ENCODE assay signal across 9 mouse cellular contexts in genomic region chr12:91685674-91686290, GRCm38 (mm10).
DNase-seq lines count a peak whose midpoint lies in the region; ATAC-seq and TF ChIP-seq lines count a peak whose summit lies in the region.
"Had no signal": no experiment of that assay in that cellular context is flagged by ENCODE, and none has a peak within 500 bp of the region (broad histone marks: within the 10 kb centered on the region; RNA-seq: fewer than 3 reads in every experiment).

No protein-coding gene starts in this region.

- H3K9me3 ChIP-seq in kidney, embryonic 16.5 days (ENCODE audit: low read length): no peaks in the 10 kb centered on the region
- H3K9me3 ChIP-seq in forebrain, embryonic 12.5 days: no peaks in the 10 kb centered on the region
- H3K9me3 ChIP-seq in stomach, embryonic 15.5 days: no peaks in the 10 kb centered on the region

- no peaks in the 10 kb centered on the region for H3K27me3 ChIP-seq in kidney, embryonic 16.5 days (ENCODE audit: insufficient read depth, low read length)
- no peaks in the 10 kb centered on the region for H3K27me3 ChIP-seq in kidney, adult 2 months (replicated peaks; ENCODE audit: control insufficient read depth, insufficient read depth, low read length)
- no peaks in the 10 kb centered on the region for H3K27me3 ChIP-seq in forebrain, embryonic 12.5 days
- H3K27me3 ChIP-seq in stomach, embryonic 15.5 days (replicated peaks): no peaks in the 10 kb centered on the region

- peak overlapping the region; percentile 21 for H3K4me3 ChIP-seq in kidney, embryonic 16.5 days (ENCODE audit: low read length)
- no peak overlapping the region for H3K4me3 ChIP-seq in kidney, adult 2 months (ENCODE audit: insufficient read depth, low read depth, low read length)
- H3K4me3 ChIP-seq in forebrain, embryonic 12.5 days (replicated peaks): peak overlapping the region; percentile 28
- no peak overlapping the region for H3K4me3 ChIP-seq in lung, adult 2 months (replicated peaks; ENCODE audit: extremely low read depth, low read depth, low read length)
- peak overlapping the region; percentile 29 for H3K4me3 ChIP-seq in stomach, embryonic 15.5 days (replicated peaks)
- H3K4me3 ChIP-seq: erythroblast, embryonic 14.5 days had no signal

- H3K36me3 ChIP-seq in kidney, embryonic 16.5 days (ENCODE audit: insufficient read depth, low read length): no peaks in the 10 kb centered on the region
- H3K36me3 ChIP-seq in kidney, adult 2 months (ENCODE audit: control insufficient read depth, insufficient read depth, low read length): no peaks in the 10 kb centered on the region
- no peaks in the 10 kb centered on the region for H3K36me3 ChIP-seq in forebrain, embryonic 12.5 days (replicated peaks)
- no peaks in the 10 kb centered on the region for H3K36me3 ChIP-seq in stomach, embryonic 15.5 days

- peak; percentile 88 for ATAC-seq in kidney, embryonic 16.5 days (ENCODE audit: low FRiP score, low TSS enrichment)
- peak; percentile 27; the same call in 1 of the 2 replicates for ATAC-seq in forebrain, embryonic 12.5 days (ENCODE audit: low FRiP score)
- peak; percentile 83 for ATAC-seq in stomach, embryonic 15.5 days (ENCODE audit: insufficient read depth, low FRiP score, low read depth)
- no peak for ATAC-seq in erythroblast, adult 5-6 weeks (replicated peaks; ENCODE audit: low FRiP score, poor library complexity, severe bottlenecking)

- 0 out of 2 replicates have a peak overlapping the region, but pooled peaks have one; percentile 5 for H3K27ac ChIP-seq in kidney, embryonic 16.5 days (ENCODE audit: low read length)
- H3K27ac ChIP-seq in kidney, adult 2 months (ENCODE audit: insufficient read depth, low read depth, low read length): no peak overlapping the region
- H3K27ac ChIP-seq in forebrain, embryonic 12.5 days: peak overlapping the region; percentile 95
- peak overlapping the region; percentile 75; the same call in 1 of the 2 replicates for H3K27ac ChIP-seq in stomach, embryonic 15.5 days

- H3K4me2 ChIP-seq in kidney, embryonic 16.5 days (replicated peaks; ENCODE audit: low read depth, low read length): peak overlapping the region; percentile 51
- H3K4me2 ChIP-seq in forebrain, embryonic 12.5 days: peak overlapping the region; percentile 58
- H3K4me2 ChIP-seq in stomach, embryonic 15.5 days: peak overlapping the region; percentile 53

- peak overlapping the region; percentile 44; the same call in 1 of the 2 replicates for H3K9ac ChIP-seq in kidney, embryonic 16.5 days (replicated peaks; ENCODE audit: low read length)
- peak overlapping the region; percentile 48 for H3K9ac ChIP-seq in forebrain, embryonic 12.5 days
- no peak overlapping the region for H3K9ac ChIP-seq in stomach, embryonic 15.5 days

- WGBS in kidney, embryonic 16.5 days: 9% methylated on average over 13 of the region's 13 CpGs
- WGBS in kidney, adult 2 months: 53% methylated on average over 13 of the region's 13 CpGs
- 10% methylated on average over 13 of the region's 13 CpGs for WGBS in forebrain, embryonic 12.5 days
- WGBS in lung, adult 2 months: 54% methylated on average over 13 of the region's 13 CpGs
- WGBS in stomach, embryonic 15.5 days: 24% methylated on average over 13 of the region's 13 CpGs

- no peak for TF ChIP-seq POLR2A in kidney, adult 2 months (IDR thresholded peaks at IDR 0.05; ENCODE audit: low read depth, low read length)
- TF ChIP-seq POLR2A in lung, adult 2 months (IDR thresholded peaks at IDR 0.05; ENCODE audit: borderline replicate concordance, extremely low read depth, low read depth, low read length): no peak

- no peak for DNase-seq in kidney, adult 2 months
- peak; percentile 47 for DNase-seq in lung, adult 2 months
- DNase-seq in thymus, postnatal 0 days (ENCODE audit: low spot score): no peak
- no peak for DNase-seq in heart, adult 8-10 months (ENCODE audit: low spot score)

- TF ChIP-seq CTCF in kidney, adult 2 months (conservative IDR thresholded peaks at IDR 0.05; ENCODE audit: insufficient read depth, insufficient read length, low read depth, low read length): no peak
- TF ChIP-seq CTCF in lung, adult 2 months (IDR thresholded peaks at IDR 0.05; ENCODE audit: insufficient read depth, low read length): no peak

- H3K4me1 ChIP-seq in kidney, embryonic 16.5 days (ENCODE audit: insufficient read depth, low read length): peaks cover 29% of the 10 kb centered on the region
- H3K4me1 ChIP-seq in kidney, adult 2 months (ENCODE audit: control insufficient read depth, insufficient read depth, low read length): peaks cover 6% of the 10 kb centered on the region; the same call in 1 of the 2 replicates
- peaks cover 45% of the 10 kb centered on the region for H3K4me1 ChIP-seq in forebrain, embryonic 12.5 days
- peaks cover 11% of the 10 kb centered on the region for H3K4me1 ChIP-seq in lung, adult 2 months (ENCODE audit: control insufficient read depth, insufficient read depth, low read length)
- H3K4me1 ChIP-seq in stomach, embryonic 15.5 days: peaks cover 27% of the 10 kb centered on the region

Comparison
In these comparisons a context has a peak if more than half of its experiments do, and no peak if none do; other contexts are left out.
1. H3K4me3 ChIP-seq: peak in kidney, embryonic 16.5 days (single experiment), forebrain, embryonic 12.5 days (single experiment) and stomach, embryonic 15.5 days (single experiment); none in kidney, adult 2 months (single experiment) and lung, adult 2 months (single experiment).
2. Peak in every context shown above with its lines, with median percentiles within 50 percentile points of each other: H3K4me2 ChIP-seq.